In genomic region chr12:100062584-100062983, GRCm38 (mm10) we compare ENCODE assay signal across 16 mouse cellular contexts. TPM values are rescaled to one million over a fixed set of nuclear protein-coding genes. Genes with fewer than 3 reads are reported as not detected.
DNase-seq lines count a peak whose midpoint lies in the region; ATAC-seq and TF ChIP-seq lines count a peak whose summit lies in the region.
"Had no signal": no experiment of that assay in that cellular context is flagged by ENCODE, and none has a peak within 500 bp of the region (broad histone marks: within the 10 kb centered on the region; RNA-seq: fewer than 3 reads in every experiment).

No protein-coding gene starts in this region.

- no peaks in the 10 kb centered on the region for H3K36me3 ChIP-seq in lung, postnatal 0 days (ENCODE audit: insufficient read depth, low read length)
- H3K36me3 ChIP-seq: embryonic facial prominence, embryonic 12.5 days; forebrain, embryonic 15.5 days; heart, embryonic 10.5 days; hindbrain, embryonic 13.5 days had no signal

- peak; percentile 28 to 44 for DNase-seq in lung, adult 18-20 months
- DNase-seq in lung, adult 2 months, result peak; percentile 13
- peak; percentile 77 for DNase-seq in lung, postnatal 0 days (ENCODE audit: low spot score)
- DNase-seq in lung, postnatal 36 days, result peak; percentile 64
- no peak for DNase-seq in right cerebral cortex, postnatal 10 days (ENCODE audit: low spot score in 2 of 2)
- no peak for DNase-seq in urinary bladder, postnatal 36 days (ENCODE audit: low spot score in 2 of 2)
- DNase-seq in adrenal gland, postnatal 10 days, result no peak
- DNase-seq: cerebellum, adult 8-10 months; cerebellum, postnatal 25 days; gastrocnemius, postnatal 14 days; heart, postnatal 4 days had no signal

- 60% methylated on average over 3 of the region's 3 CpGs for WGBS in lung, adult 2 months
- 41% methylated on average over 3 of the region's 3 CpGs for WGBS in lung, postnatal 0 days

- H3K9me3 ChIP-seq in lung, postnatal 0 days (ENCODE audit: low read length), result no peaks in the 10 kb centered on the region
- H3K9me3 ChIP-seq: embryonic facial prominence, embryonic 12.5 days; forebrain, embryonic 15.5 days; heart, embryonic 10.5 days; hindbrain, embryonic 13.5 days had no signal

- H3K4me2 ChIP-seq in lung, postnatal 0 days (replicated peaks; ENCODE audit: low read depth, low read length), result no peak overlapping the region
- H3K4me2 ChIP-seq: embryonic facial prominence, embryonic 12.5 days; forebrain, embryonic 15.5 days; hindbrain, embryonic 13.5 days had no signal

- H3K9ac ChIP-seq in lung, postnatal 0 days (replicated peaks; ENCODE audit: low read depth), result no peak overlapping the region
- H3K9ac ChIP-seq: embryonic facial prominence, embryonic 12.5 days; forebrain, embryonic 15.5 days; hindbrain, embryonic 13.5 days had no signal

- no peaks in the 10 kb centered on the region for H3K4me1 ChIP-seq in lung, adult 2 months (ENCODE audit: control insufficient read depth, insufficient read depth, low read length)
- no peaks in the 10 kb centered on the region for H3K4me1 ChIP-seq in lung, postnatal 0 days (ENCODE audit: insufficient read depth, low read depth, low read length)
- H3K4me1 ChIP-seq: embryonic facial prominence, embryonic 12.5 days; forebrain, embryonic 15.5 days; heart, embryonic 10.5 days; hindbrain, embryonic 13.5 days had no signal

- H3K4me3 ChIP-seq in lung, adult 2 months (replicated peaks; ENCODE audit: extremely low read depth, low read depth, low read length), result no peak overlapping the region
- no peak overlapping the region for H3K4me3 ChIP-seq in lung, postnatal 0 days (ENCODE audit: low read depth, low read length)
- H3K4me3 ChIP-seq: embryonic facial prominence, embryonic 12.5 days; forebrain, embryonic 15.5 days; heart, embryonic 10.5 days; hindbrain, embryonic 13.5 days had no signal

- ATAC-seq in lung, postnatal 0 days, result peak; percentile 82
- ATAC-seq: forebrain, embryonic 15.5 days; hindbrain, postnatal 0 days had no signal

- no peak for TF ChIP-seq CTCF in lung, adult 2 months (IDR thresholded peaks at IDR 0.05; ENCODE audit: insufficient read depth, low read length)
- no peak for TF ChIP-seq CTCF in lung, postnatal 0 days (IDR thresholded peaks at IDR 0.05)

- peak overlapping the region; percentile 57 for H3K27ac ChIP-seq in lung, postnatal 0 days (ENCODE audit: low read length)
- H3K27ac ChIP-seq: embryonic facial prominence, embryonic 12.5 days; forebrain, embryonic 15.5 days; heart, embryonic 10.5 days; hindbrain, embryonic 13.5 days; hindbrain, postnatal 0 days had no signal

- TF ChIP-seq EP300 in lung, postnatal 0 days (IDR thresholded peaks at IDR 0.05), result peak; percentile 75

- TF ChIP-seq POLR2A in lung, adult 2 months (IDR thresholded peaks at IDR 0.05; ENCODE audit: borderline replicate concordance, extremely low read depth, low read depth, low read length), result no peak

- H3K27me3 ChIP-seq in lung, postnatal 0 days (replicated peaks; ENCODE audit: insufficient read depth, low read length), result no peaks in the 10 kb centered on the region
- H3K27me3 ChIP-seq: embryonic facial prominence, embryonic 12.5 days; forebrain, embryonic 15.5 days; hindbrain, embryonic 13.5 days had no signal

RNA-seq across cellular contexts. Expression of gene Psmc1, which starts 47.4 kb away (rescaled TPM):
- polyA plus RNA-seq in lung, adult 2 months (2012; rRNA removed), result 20.6 and 34.2 TPM in 2 replicates
- 155 and 160 TPM in 2 replicates for polyA plus RNA-seq in lung, postnatal 0 days (2015; fragmentation: Nextera tagmentation; extraction: Ambion mirVana)
- total RNA-seq in adrenal gland, postnatal 10 days (2021), result 100 to 1,000 TPM; 167 to 169 TPM

Comparison
In these comparisons a context has a peak if more than half of its experiments do, and no peak if none do; other contexts are left out.
1. DNase-seq: peak in lung, adult 18-20 months (2 of 2), lung, adult 2 months (single experiment), lung, postnatal 0 days (single experiment) and lung, postnatal 36 days (single experiment); none in right cerebral cortex, postnatal 10 days (0 of 2), urinary bladder, postnatal 36 days (0 of 2) and adrenal gland, postnatal 10 days (single experiment).